Comparison of ENCODE assay signal across 19 mouse cellular contexts in genomic region chr11:117196681-117197080, GRCm38 (mm10).
"Had no signal": no experiment of that assay in that cellular context is flagged by ENCODE, and none has a peak within 500 bp of the region (broad histone marks: within the 10 kb centered on the region; RNA-seq: fewer than 3 reads in every experiment).

No protein-coding gene starts in this region.

- DNase-seq: kidney, adult 18-20 months; kidney, adult 9 months; kidney, postnatal 14 days; kidney, postnatal 4 days; lung, adult 18-20 months; lung, postnatal 10 days; lung, postnatal 36 days; midbrain, embryonic 14.5 days; right cerebral cortex, adult 18-20 months; right cerebral cortex, postnatal 25 days; thymus, adult 18-20 months; thymus, postnatal 36 days had no signal

- H3K9me3 ChIP-seq: lung, embryonic 15.5 days; megakaryocyte, embryonic 14.5 days; midbrain, embryonic 10.5 days; neural tube, embryonic 12.5 days; neural tube, embryonic 15.5 days had no signal

- H3K4me2 ChIP-seq: lung, embryonic 15.5 days; neural tube, embryonic 12.5 days; neural tube, embryonic 15.5 days had no signal

- H3K27ac ChIP-seq: left cerebral cortex, adult 2 months; liver, embryonic 14.5 days; lung, embryonic 15.5 days; midbrain, embryonic 10.5 days; neural tube, embryonic 12.5 days; neural tube, embryonic 15.5 days had no signal

- H3K9ac ChIP-seq: liver, embryonic 14.5 days; lung, embryonic 15.5 days; neural tube, embryonic 12.5 days; neural tube, embryonic 15.5 days had no signal

- H3K4me3 ChIP-seq: left cerebral cortex, adult 2 months; lung, embryonic 15.5 days; megakaryocyte, embryonic 14.5 days; midbrain, embryonic 10.5 days; neural tube, embryonic 12.5 days; neural tube, embryonic 15.5 days had no signal

- H3K36me3 ChIP-seq: lung, embryonic 15.5 days; midbrain, embryonic 10.5 days; neural tube, embryonic 12.5 days; neural tube, embryonic 15.5 days had no signal
